Mouse (Mus musculus): Measurements from ENCODE around the gene Sall1. TPM values are rescaled to one million over a fixed set of nuclear protein-coding genes. Genes with fewer than 3 reads are reported as not detected.

The Sall1 gene
- polyA plus RNA-seq, 1 experiment from 2014 or later: 0.08 TPM

GRCm38 (mm10) chr8:89024796-89025195 lies 19.2 kb downstream of the Sall1 start:
- ATAC-seq (ENCODE audit: insufficient read depth) (no peak), DNase-seq (no peak)
- Histone ChIP-seq H3K4me2 (no peak overlapping the region), H3K4me3 (ENCODE audit: low read depth, low read length) (no peak overlapping the region), H3K4me1 (ENCODE audit: insufficient read depth) (no peaks in the 10 kb centered on the region), H3K36me3 (ENCODE audit: insufficient read depth) (no peaks in the 10 kb centered on the region), H3K9me3 (ENCODE audit: low read depth, low read length) (no peaks in the 10 kb centered on the region), H3K9ac (no peak overlapping the region), H3K27ac (ENCODE audit: low read depth) (no peak overlapping the region), H3K27me3 (ENCODE audit: insufficient read depth, low read length) (peaks cover 57% of the 10 kb centered on the region)
- TF ChIP-seq CTCF (IDR thresholded peaks at IDR 0.05; ENCODE audit: low read depth): no peak
- WGBS: 24% methylated on average over 6 of the region's 6 CpGs

GRCm38 (mm10) chr8:89021139-89021538 lies 22.8 kb downstream of the Sall1 start:
- DNase-seq (peak; percentile 30), ATAC-seq (ENCODE audit: insufficient read depth) (no peak)
- H3K9me3 ChIP-seq (ENCODE audit: low read depth, low read length): no peaks in the 10 kb centered on the region
- no peak overlapping the region for H3K4me2 ChIP-seq
- no peak for TF ChIP-seq CTCF (IDR thresholded peaks at IDR 0.05; ENCODE audit: low read depth)
- no peak overlapping the region for H3K4me3 ChIP-seq (ENCODE audit: low read depth, low read length)
- no peaks in the 10 kb centered on the region for H3K36me3 ChIP-seq (ENCODE audit: insufficient read depth)
- WGBS: 8% methylated on average over 5 of the region's 5 CpGs
- no peak overlapping the region for H3K9ac ChIP-seq
- peaks cover 31% of the 10 kb centered on the region for H3K27me3 ChIP-seq (ENCODE audit: insufficient read depth, low read length)
- no peaks in the 10 kb centered on the region for H3K4me1 ChIP-seq (ENCODE audit: insufficient read depth)
- no peak overlapping the region for H3K27ac ChIP-seq (ENCODE audit: low read depth)

DNA sequence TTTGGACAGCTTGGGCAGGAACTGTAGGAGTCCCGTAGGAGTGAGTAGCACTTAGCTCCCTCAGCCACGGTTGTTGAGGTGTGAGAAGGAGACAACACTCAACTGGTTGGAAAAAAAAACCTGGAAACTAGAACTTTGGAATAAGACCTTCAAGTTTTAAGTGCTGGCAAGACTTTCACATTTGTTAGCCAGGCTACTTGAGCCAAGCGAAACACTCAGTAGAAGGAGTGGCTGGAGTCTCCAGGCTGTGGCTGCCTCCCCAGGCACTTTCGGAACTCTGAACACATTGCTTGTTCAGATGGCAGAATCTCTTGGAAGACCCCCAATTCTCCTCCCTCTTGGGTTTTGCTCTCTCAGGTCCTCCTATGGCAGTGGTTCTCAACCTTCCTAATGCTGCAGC lies 26.1 kb downstream of the Sall1 start:
- ATAC-seq (ENCODE audit: insufficient read depth): no peak
- Histone ChIP-seq H3K4me2 (no peak overlapping the region), H3K36me3 (ENCODE audit: insufficient read depth) (no peaks in the 10 kb centered on the region), H3K9ac (no peak overlapping the region), H3K4me3 (ENCODE audit: low read depth, low read length) (no peak overlapping the region), H3K27ac (ENCODE audit: low read depth) (no peak overlapping the region), H3K4me1 (ENCODE audit: insufficient read depth) (no peaks in the 10 kb centered on the region), H3K9me3 (ENCODE audit: low read depth, low read length) (no peaks in the 10 kb centered on the region), H3K27me3 (ENCODE audit: insufficient read depth, low read length) (0 out of 2 replicates have a peak, but pooled peaks cover 6% of the 10 kb centered on the region)
- TF ChIP-seq CTCF (IDR thresholded peaks at IDR 0.05; ENCODE audit: low read depth): no peak
- no peak for DNase-seq
- 71% methylated on average over 4 of the region's 4 CpGs for WGBS

DNA sequence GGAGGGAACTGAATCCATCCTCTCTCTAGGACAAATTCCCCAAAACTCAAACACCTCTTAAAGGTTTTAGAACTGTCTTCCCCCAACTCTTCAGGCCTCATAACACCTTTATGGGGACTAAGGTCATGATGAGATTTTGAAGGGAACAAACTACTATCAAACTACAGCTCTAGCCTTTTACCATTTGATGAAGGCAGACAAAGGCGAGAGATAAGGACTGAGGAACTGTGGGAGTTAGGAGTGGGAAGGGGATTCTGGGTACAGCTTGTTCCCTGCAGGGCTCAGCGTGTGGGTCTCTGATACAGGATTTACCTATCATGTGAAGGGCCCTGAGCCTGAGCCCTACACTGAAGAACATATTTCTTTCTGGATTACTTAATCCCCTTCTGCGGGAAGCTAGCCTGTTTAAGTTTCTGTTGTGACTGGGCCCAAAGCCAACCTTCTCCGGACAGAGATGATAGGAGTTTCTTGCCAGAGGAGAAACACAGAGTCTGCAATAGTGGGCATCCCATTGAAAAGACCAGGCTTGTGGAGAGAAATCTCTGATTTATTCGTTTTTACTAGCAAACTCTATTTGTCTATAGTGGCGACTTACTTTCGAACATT lies 27.4 kb downstream of the Sall1 start:
- TF ChIP-seq CTCF (IDR thresholded peaks at IDR 0.05; ENCODE audit: low read depth): no peak
- H3K36me3 ChIP-seq (ENCODE audit: insufficient read depth): no peaks in the 10 kb centered on the region

DNA sequence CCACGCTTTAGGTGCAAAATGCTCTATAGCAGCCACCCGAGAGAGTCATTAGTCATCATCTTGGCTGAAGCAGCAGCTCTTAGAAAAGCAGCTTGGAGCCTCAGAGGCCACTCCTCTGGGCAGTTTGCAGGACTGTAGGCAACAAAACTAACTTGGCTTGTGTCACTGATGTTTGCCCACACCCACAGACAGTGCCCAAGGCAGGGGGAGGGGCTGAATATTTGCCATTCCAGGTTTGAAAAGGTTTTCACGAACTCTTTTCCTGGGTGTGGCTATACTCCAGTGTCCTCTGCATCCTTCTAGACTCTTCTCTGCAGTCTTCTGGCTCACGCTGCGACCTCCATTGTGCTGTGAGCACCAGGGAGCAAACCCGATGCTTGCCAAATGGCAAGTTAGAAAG lies 28.4 kb downstream of the Sall1 start:
- ATAC-seq (ENCODE audit: insufficient read depth): no peak

More for the DNA sequence above, 27.4 kb downstream of the Sall1 start:
- Histone ChIP-seq H3K9me3 (ENCODE audit: low read depth, low read length) (no peaks in the 10 kb centered on the region), H3K4me2 (no peak overlapping the region), H3K4me1 (ENCODE audit: insufficient read depth) (no peaks in the 10 kb centered on the region), H3K9ac (no peak overlapping the region), H3K27me3 (ENCODE audit: insufficient read depth, low read length) (no peaks in the 10 kb centered on the region), H3K4me3 (ENCODE audit: low read depth, low read length) (no peak overlapping the region), H3K27ac (ENCODE audit: low read depth) (no peak overlapping the region)
- 71% methylated on average over 7 of the region's 7 CpGs for WGBS
- ATAC-seq (ENCODE audit: insufficient read depth) (no peak), DNase-seq (peak; percentile 53)

DNA sequence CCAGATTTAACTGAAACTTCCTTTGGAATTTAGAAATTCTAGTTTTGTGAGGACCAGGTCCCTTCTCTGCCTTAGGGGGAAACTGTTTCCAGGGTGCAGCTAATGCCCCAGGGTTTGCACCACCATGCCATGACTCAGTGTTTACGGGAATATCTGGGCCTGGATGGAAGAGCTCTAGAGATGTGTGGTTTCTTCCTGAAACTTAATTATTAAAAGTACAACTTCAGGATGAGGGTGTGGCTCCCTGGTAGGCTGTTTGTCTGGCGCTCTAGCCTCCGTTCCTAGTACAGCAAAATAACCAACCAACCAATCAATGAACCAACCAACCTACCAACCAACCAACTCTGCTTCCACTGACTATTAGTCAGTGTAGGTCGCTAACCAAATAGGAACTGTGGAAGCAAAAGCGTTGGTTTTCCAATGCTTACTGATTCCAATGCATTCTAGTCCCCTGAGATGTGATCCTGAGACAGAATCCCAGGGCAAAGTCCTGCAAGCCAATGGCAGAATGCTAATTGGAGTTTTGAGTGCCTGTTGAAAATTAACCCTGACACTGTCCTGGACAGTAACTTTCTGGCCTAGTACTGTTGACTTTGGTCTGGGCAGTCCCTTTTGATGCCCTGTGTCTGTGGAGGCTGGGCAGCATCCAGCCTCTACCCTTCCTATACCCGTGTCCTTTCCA lies 31.0 kb downstream of the Sall1 start:
- Histone ChIP-seq H3K4me3 (ENCODE audit: low read depth, low read length) (no peak overlapping the region), H3K9ac (no peak overlapping the region), H3K4me1 (ENCODE audit: insufficient read depth) (no peaks in the 10 kb centered on the region), H3K9me3 (ENCODE audit: low read depth, low read length) (no peaks in the 10 kb centered on the region), H3K36me3 (ENCODE audit: insufficient read depth) (no peaks in the 10 kb centered on the region), H3K27me3 (ENCODE audit: insufficient read depth, low read length) (peaks cover 7% of the 10 kb centered on the region; the same call in 1 of the 2 replicates), H3K4me2 (no peak overlapping the region), H3K27ac (ENCODE audit: low read depth) (no peak overlapping the region)
- ATAC-seq (ENCODE audit: insufficient read depth) (no peak), DNase-seq (no peak)
- 82% methylated on average over 6 of the region's 6 CpGs for WGBS
- TF ChIP-seq CTCF (IDR thresholded peaks at IDR 0.05; ENCODE audit: low read depth): no peak

More for the DNA sequence above, 28.4 kb downstream of the Sall1 start:
- DNase-seq: no peak
- H3K4me3 ChIP-seq (ENCODE audit: low read depth, low read length): no peak overlapping the region
- 55% methylated on average over 6 of the region's 6 CpGs for WGBS
- H3K4me1 ChIP-seq (ENCODE audit: insufficient read depth): no peaks in the 10 kb centered on the region
- H3K9ac ChIP-seq: no peak overlapping the region
- H3K9me3 ChIP-seq (ENCODE audit: low read depth, low read length): no peaks in the 10 kb centered on the region
- H3K36me3 ChIP-seq (ENCODE audit: insufficient read depth): no peaks in the 10 kb centered on the region
- no peak overlapping the region for H3K27ac ChIP-seq (ENCODE audit: low read depth)
- no peak for TF ChIP-seq CTCF (IDR thresholded peaks at IDR 0.05; ENCODE audit: low read depth)
- no peak overlapping the region for H3K4me2 ChIP-seq
- no peaks in the 10 kb centered on the region for H3K27me3 ChIP-seq (ENCODE audit: insufficient read depth, low read length)

DNA sequence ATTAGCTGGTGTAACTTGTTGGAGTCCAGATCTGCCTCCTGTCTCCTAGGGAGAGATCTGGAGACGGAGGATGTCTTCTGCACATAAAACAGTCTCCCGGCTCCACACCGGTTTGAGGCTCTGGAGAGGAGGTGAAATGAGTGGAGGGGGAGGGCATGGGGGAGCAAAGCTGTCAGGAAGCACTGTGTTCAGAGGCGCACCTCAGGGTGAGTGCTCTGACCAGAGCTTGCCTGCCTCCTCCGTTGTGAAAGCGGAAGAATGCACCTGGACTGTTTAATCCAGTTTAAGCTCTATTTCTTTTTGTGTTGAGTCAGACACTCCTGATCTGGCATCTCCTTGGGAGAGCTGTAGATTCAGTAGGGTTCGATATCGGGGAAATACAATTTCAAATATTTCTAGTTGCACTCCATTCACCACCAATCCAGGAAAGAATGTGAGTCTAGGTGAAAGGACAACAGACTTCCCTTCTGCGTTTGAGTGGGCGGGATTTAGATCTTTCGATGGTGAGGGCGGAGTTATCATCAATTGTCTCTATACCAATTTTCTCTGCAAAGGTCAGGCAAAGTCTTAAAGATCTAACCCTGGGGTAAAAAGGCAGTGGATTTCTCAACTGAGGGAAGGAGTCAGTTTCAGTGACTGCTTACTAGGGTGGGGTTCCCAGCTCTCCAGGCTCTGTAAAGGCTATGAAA lies 31.8 kb downstream of the Sall1 start:
- H3K4me2 ChIP-seq: no peak overlapping the region
- ATAC-seq (ENCODE audit: insufficient read depth) (no peak), DNase-seq (no peak)
- H3K9ac ChIP-seq: no peak overlapping the region
- 29% methylated on average over 12 of the region's 12 CpGs for WGBS
- H3K27ac ChIP-seq (ENCODE audit: low read depth): no peak overlapping the region
- no peaks in the 10 kb centered on the region for H3K9me3 ChIP-seq (ENCODE audit: low read depth, low read length)
- no peak overlapping the region for H3K4me3 ChIP-seq (ENCODE audit: low read depth, low read length)
- TF ChIP-seq CTCF (IDR thresholded peaks at IDR 0.05; ENCODE audit: low read depth): no peak
- no peaks in the 10 kb centered on the region for H3K36me3 ChIP-seq (ENCODE audit: insufficient read depth)
- no peaks in the 10 kb centered on the region for H3K4me1 ChIP-seq (ENCODE audit: insufficient read depth)
- H3K27me3 ChIP-seq (ENCODE audit: insufficient read depth, low read length): peaks cover 15% of the 10 kb centered on the region
